Mouse (Mus musculus) CH12.LX (cell line): ENCODE measurements at regions not wholly inside any gene's neighbourhood (a gene's known extent, or its start where the extent isn't known, plus 50 kb on each side); places are given as distances from the start of the nearest gene placed in this dataset.

Source experiments
- DNase-seq: peaks from one replicate; pipeline ENCODE4 v3.0.0-alpha.2; 2013; ENCODE audit errors: extremely low read depth
- H3K27ac ChIP-seq: 2 replicates; pipeline ENCODE4 v1.5.1; 2012; ENCODE audit warnings: low read depth, mild to moderate bottlenecking, control low read depth, moderate library complexity; ENCODE audit not compliant: insufficient read depth
- H3K27me3 ChIP-seq: replicated peaks from 2 replicates; pipeline ENCODE3; 2012; ENCODE audit warnings: inconsistent platforms
- H3K36me3 ChIP-seq, 2 experiments: replicated peaks in 1 of 2; 2 replicates each; pipeline versions ENCODE3 to v1.6.1; 2012; ENCODE audit warnings: inconsistent platforms in 1 of 2, low read length in 1 of 2, mild to moderate bottlenecking in 1 of 2, mixed read lengths in 1 of 2, moderate library complexity in 1 of 2; ENCODE audit not compliant: control insufficient read depth in 1 of 2, insufficient read depth in 1 of 2
- H3K4me1 ChIP-seq, 2 experiments: 2 replicates each; pipeline ENCODE4 v1.6.1; 2012; ENCODE audit warnings: inconsistent platforms in 1 of 2, moderate library complexity in 1 of 2; ENCODE audit not compliant: insufficient read depth in 2 of 2, control insufficient read depth in 1 of 2
- H3K4me2 ChIP-seq: 2 replicates; pipeline ENCODE4 v1.6.1; 2012; ENCODE audit warnings: low read depth, mild to moderate bottlenecking, control low read depth; ENCODE audit not compliant: poor library complexity, insufficient read depth, severe bottlenecking
- H3K4me3 ChIP-seq, 3 experiments: fragments of 150-350 bp in 1 of 3; sonication (generic) in 1 of 3; replicated peaks in 1 of 3; 2 replicates each; pipeline versions ENCODE3 to v1.5.1; 2011 to 2012; ENCODE audit warnings: low read depth in 2 of 3, low read length in 2 of 3, mild to moderate bottlenecking in 2 of 3, moderate library complexity in 2 of 3, control low read depth in 1 of 3, improper control_type of control experiment in 1 of 3, inconsistent platforms in 1 of 3, mixed read lengths in 1 of 3; ENCODE audit not compliant: poor library complexity in 1 of 3
- H3K79me2 ChIP-seq: replicated peaks from 2 replicates; pipeline ENCODE4 v1.6.1; 2012; ENCODE audit warnings: mild to moderate bottlenecking, moderate library complexity; ENCODE audit not compliant: control insufficient read depth, poor library complexity, insufficient read depth, severe bottlenecking; ENCODE audit errors: extremely low read depth
- H3K9ac ChIP-seq: 2 replicates; pipeline ENCODE4 v1.6.1; 2012; ENCODE audit warnings: low read depth, mild to moderate bottlenecking, control low read depth, moderate library complexity; ENCODE audit not compliant: insufficient read depth
- H3K9me3 ChIP-seq: replicated peaks from 2 replicates; pipeline ENCODE3; 2012; ENCODE audit warnings: low read length, inconsistent platforms, mixed read lengths
- BHLHE40 ChIP-seq: IDR thresholded peaks from 2 replicates; pipeline ENCODE4 v1.6.1; 2011; ENCODE audit warnings: mild to moderate bottlenecking, low read depth, low read length, improper control_type of control experiment
- CHD1 ChIP-seq: IDR thresholded peaks from 2 replicates; pipeline ENCODE4 v1.6.1; 2012; ENCODE audit warnings: low read depth, low read length, improper control_type of control experiment, inconsistent platforms
- CHD2 ChIP-seq: IDR thresholded peaks from 2 replicates; pipeline ENCODE4 v1.6.1; 2011; ENCODE audit warnings: low read length, improper control_type of control experiment
- CTCF ChIP-seq, 2 experiments: IDR thresholded peaks in 1 of 2; conservative IDR thresholded peaks in 1 of 2; 2 replicates each; pipeline ENCODE4 v1.5.1; 2011 to 2012; ENCODE audit warnings: low read depth in 2 of 2, low read length in 2 of 2, improper control_type of control experiment in 1 of 2, inconsistent platforms in 1 of 2, mild to moderate bottlenecking in 1 of 2, moderate library complexity in 1 of 2
- E2F4 ChIP-seq: IDR thresholded peaks from 2 replicates; pipeline ENCODE4 v1.6.1; 2011; ENCODE audit warnings: low read depth, low read length, improper control_type of control experiment; ENCODE audit not compliant: insufficient replicate concordance
- ELF1 ChIP-seq: IDR thresholded peaks from 2 replicates; pipeline ENCODE4 v1.6.1; 2014; ENCODE audit warnings: low read depth, mild to moderate bottlenecking, inconsistent platforms, low read length, improper control_type of control experiment
- ETS1 ChIP-seq: conservative IDR thresholded peaks from 2 replicates; pipeline ENCODE4 v1.6.1; 2012; ENCODE audit warnings: low read depth, mild to moderate bottlenecking, inconsistent platforms, low read length, improper control_type of control experiment, moderate library complexity
- GABPA ChIP-seq: IDR thresholded peaks from 2 replicates; pipeline ENCODE4 v1.6.1; 2012; ENCODE audit warnings: low read depth, low read length, improper control_type of control experiment, inconsistent platforms; ENCODE audit not compliant: insufficient replicate concordance
- HCFC1 ChIP-seq: IDR thresholded peaks from 2 replicates; pipeline ENCODE4 v1.6.1; 2012; ENCODE audit warnings: low read depth, mild to moderate bottlenecking, inconsistent platforms, low read length, improper control_type of control experiment
- IRF4 ChIP-seq: IDR thresholded peaks from 2 replicates; pipeline ENCODE4 v1.6.1; 2014; ENCODE audit warnings: low read depth, mild to moderate bottlenecking, inconsistent platforms, low read length, improper control_type of control experiment
- JUND ChIP-seq: conservative IDR thresholded peaks from 2 replicates; pipeline ENCODE4 v1.6.1; 2011; ENCODE audit warnings: low read depth, low read length, improper control_type of control experiment
- KAT2A ChIP-seq: IDR thresholded peaks from 2 replicates; pipeline ENCODE4 v1.6.1; 2012; ENCODE audit warnings: low read length, improper control_type of control experiment, inconsistent platforms; ENCODE audit not compliant: insufficient replicate concordance
- MAFK ChIP-seq: IDR thresholded peaks from 2 replicates; pipeline ENCODE4 v1.6.1; 2011; ENCODE audit warnings: low read length, improper control_type of control experiment; ENCODE audit not compliant: insufficient replicate concordance
- MAX ChIP-seq: IDR thresholded peaks from 2 replicates; pipeline ENCODE4 v1.6.1; 2011; ENCODE audit warnings: low read length, improper control_type of control experiment
- MAZ ChIP-seq: IDR thresholded peaks from 2 replicates; pipeline ENCODE4 v1.6.1; 2012; ENCODE audit warnings: low read depth, mild to moderate bottlenecking, inconsistent platforms, low read length, improper control_type of control experiment, moderate library complexity
- MEF2A ChIP-seq: IDR thresholded peaks from 2 replicates; pipeline ENCODE4 v1.6.1; 2014; ENCODE audit warnings: low read depth, mild to moderate bottlenecking, inconsistent platforms, low read length, improper control_type of control experiment, borderline replicate concordance
- MXI1 ChIP-seq: IDR thresholded peaks from 2 replicates; pipeline ENCODE4 v1.6.1; 2011; ENCODE audit warnings: mild to moderate bottlenecking, low read depth, low read length, improper control_type of control experiment
- MYC ChIP-seq: IDR thresholded peaks from 2 replicates; pipeline ENCODE4 v1.6.1; 2011; ENCODE audit warnings: low read depth, mild to moderate bottlenecking, improper control_type of control experiment, low read length
- NELFE ChIP-seq: IDR thresholded peaks from 2 replicates; pipeline ENCODE4 v1.6.1; 2011; ENCODE audit warnings: low read depth, low read length, improper control_type of control experiment
- NRF1 ChIP-seq: IDR thresholded peaks from 2 replicates; pipeline ENCODE4 v1.6.1; 2014; ENCODE audit warnings: low read depth, mild to moderate bottlenecking, inconsistent platforms, low read length, improper control_type of control experiment, moderate library complexity
- PAX5 ChIP-seq: IDR thresholded peaks from 2 replicates; pipeline ENCODE4 v1.6.1; 2012; ENCODE audit warnings: low read length, inconsistent platforms, mixed read lengths
- POLR2A ChIP-seq: IDR thresholded peaks from 2 replicates; pipeline ENCODE4 v1.6.1; 2011; ENCODE audit warnings: low read depth, mild to moderate bottlenecking, improper control_type of control experiment, low read length
- POLR2AphosphoS2 ChIP-seq: IDR thresholded peaks from 2 replicates; pipeline ENCODE4 v1.6.1; 2011; ENCODE audit warnings: low read depth, low read length, improper control_type of control experiment
- RAD21 ChIP-seq: IDR thresholded peaks from 2 replicates; pipeline ENCODE4 v1.6.1; 2011; ENCODE audit warnings: low read depth, mild to moderate bottlenecking, low read length, improper control_type of control experiment, moderate library complexity
- RCOR1 ChIP-seq: conservative IDR thresholded peaks from 2 replicates; pipeline ENCODE4 v1.6.1; 2012; ENCODE audit warnings: low read depth, mild to moderate bottlenecking, inconsistent platforms, low read length, improper control_type of control experiment
- SIN3A ChIP-seq: IDR thresholded peaks from 2 replicates; pipeline ENCODE4 v1.6.1; 2012; ENCODE audit warnings: low read length, improper control_type of control experiment, inconsistent platforms
- SMC3 ChIP-seq: IDR thresholded peaks from 2 replicates; pipeline ENCODE4 v1.6.1; 2011; ENCODE audit warnings: low read depth, low read length, improper control_type of control experiment
- TBP ChIP-seq: conservative IDR thresholded peaks from 2 replicates; pipeline ENCODE4 v1.6.1; 2011; ENCODE audit warnings: low read depth, low read length, improper control_type of control experiment
- TCF12 ChIP-seq: IDR thresholded peaks from 2 replicates; pipeline ENCODE4 v1.6.1; 2014; ENCODE audit warnings: low read depth, mild to moderate bottlenecking, inconsistent platforms, low read length, improper control_type of control experiment
- UBTF ChIP-seq: IDR thresholded peaks from 2 replicates; pipeline ENCODE4 v1.6.1; 2012; ENCODE audit warnings: low read depth, mild to moderate bottlenecking, inconsistent platforms, low read length, improper control_type of control experiment, moderate library complexity
- USF1 ChIP-seq: IDR thresholded peaks from 2 replicates; pipeline ENCODE4 v1.6.1; 2014; ENCODE audit warnings: low read depth, mild to moderate bottlenecking, inconsistent platforms, low read length, improper control_type of control experiment
- USF2 ChIP-seq: conservative IDR thresholded peaks from 2 replicates; pipeline ENCODE4 v1.6.1; 2011; ENCODE audit warnings: low read depth, low read length, improper control_type of control experiment
- ZC3H11A ChIP-seq: IDR thresholded peaks from 2 replicates; pipeline ENCODE4 v1.6.1; 2012; ENCODE audit warnings: low read depth, mild to moderate bottlenecking, inconsistent platforms, low read length, improper control_type of control experiment
- ZKSCAN1 ChIP-seq: IDR thresholded peaks from 2 replicates; pipeline ENCODE4 v1.6.1; 2012; ENCODE audit warnings: low read depth, inconsistent platforms, low read length, improper control_type of control experiment, borderline replicate concordance
- ZMIZ1 ChIP-seq: IDR thresholded peaks from 2 replicates; pipeline ENCODE4 v1.6.1; 2012; ENCODE audit warnings: low read depth, mild to moderate bottlenecking, inconsistent platforms, low read length, improper control_type of control experiment
- ZNF384 ChIP-seq: IDR thresholded peaks from 2 replicates; pipeline ENCODE4 v1.6.1; 2012; ENCODE audit warnings: low read depth, low read length, improper control_type of control experiment, inconsistent platforms
- dilution Hi-C: fragments of 300-500 bp; cut with MboI; formaldehyde crosslinking; loops from 2 replicates; pipeline ENCODE4 v1.14.3; 2020; ENCODE audit warnings: low sequenced_read_pairs; ENCODE audit not compliant: extremely low pct_unique_long_range_greater_than_20kb, extremely low pct_ligation_motif_present
- in situ Hi-C: fragments of 300-500 bp; cut with MboI; formaldehyde crosslinking; loops from 3 replicates; pipeline ENCODE4 v1.14.3; 2019; ENCODE audit warnings: low sequenced_read_pairs, low pct_ligation_motif_present, low pct_unique_long_range_greater_than_20kb, mixed read lengths

DNA sequence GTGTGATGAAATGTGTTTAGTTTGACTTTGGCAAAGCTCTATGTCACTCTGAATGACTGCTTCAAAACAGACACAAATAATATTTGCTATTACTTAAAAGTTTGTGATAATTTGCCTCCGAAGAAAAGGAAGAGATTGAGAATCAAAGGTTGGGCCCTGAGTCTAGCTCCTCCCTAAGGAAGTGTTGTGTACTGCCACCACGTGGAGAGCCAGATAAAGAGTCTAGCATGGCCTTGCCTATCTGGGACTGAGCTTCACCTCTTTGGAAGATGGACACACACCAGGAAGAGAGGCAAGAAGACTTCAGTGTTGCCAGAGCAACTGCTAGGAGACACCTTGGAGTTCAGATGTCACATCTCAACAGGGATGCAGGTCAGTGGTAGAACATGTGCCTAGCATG is 258.5 kb downstream of the Cog6 start:
- Histone ChIP-seq H3K4me2 (no peak overlapping the region), H3K9me3 (no peaks in the 10 kb centered on the region), H3K27ac (no peak overlapping the region), H3K79me2 (no peaks in the 10 kb centered on the region), H3K4me3 (no peak overlapping the region), H3K4me1 (peaks cover 0 to 9% of the 10 kb centered on the region in 2 experiments; a peak in 2 of 4 replicates), H3K27me3 (no peaks in the 10 kb centered on the region), H3K36me3 (no peaks in the 10 kb centered on the region), H3K9ac (no peak overlapping the region)
- DNase-seq, result peak; percentile 56
- in situ Hi-C loops, result loop anchor here (25.0 kb wide), 1 partner anchor 496 kb away; the partner anchor contains the start of gene Foxo1
- TF ChIP-seq MYC (peak; percentile 75; the same call in 1 of the 2 replicates), TCF12 (no peak), ZMIZ1 (no peak), MAFK (no peak), USF2 (no peak), E2F4 (no peak), CHD1 (no peak), JUND (peak; percentile 29; the same call in 1 of the 2 replicates), USF1 (no peak), NELFE (no peak), ZKSCAN1 (no peak), UBTF (no peak), MXI1 (no peak), ELF1 (peak; percentile 37; the same call in 1 of the 2 replicates), MAX (peak; percentile 76), IRF4 (0 out of 2 replicates have a peak, but pooled peaks have one; percentile 14), ETS1 (no peak), HCFC1 (no peak), POLR2A (no peak), SIN3A (no peak), GABPA (no peak), CTCF (conservative IDR thresholded peaks at IDR 0.05 in 1 of 2, IDR thresholded peaks at IDR 0.05 in 1 of 2; ENCODE audit: low read depth in 2 of 2, low read length in 2 of 2) (peak; percentile 53 to 85), MAZ (no peak), SMC3 (peak; percentile 95), KAT2A (no peak), ZC3H11A (peak; percentile 78), TBP (no peak), POLR2AphosphoS2 (no peak), BHLHE40 (no peak), RAD21 (peak; percentile 79), PAX5 (no peak), RCOR1 (no peak), ZNF384 (peak; percentile 25; the same call in 1 of the 2 replicates), MEF2A (no peak), NRF1 (no peak), CHD2 (no peak)
- dilution Hi-C loops, result no loop called here
